Mouse (Mus musculus) forebrain, embryonic 13.5 days (tissue): ENCODE measurements around the gene Hdac10. TPM values are rescaled to one million over a fixed set of nuclear protein-coding genes. Genes with fewer than 3 reads are reported as not detected.
A peak's percentile ranks its signal among the peaks of the same experiment; 100 is the strongest.

Experiments
- ATAC-seq: fragments of 200-750 bp; cut with Nextera tagmentation; 2 replicates; pipeline ENCODE4 v1.8.0; 2017
- H3K27ac ChIP-seq: fragments of 300-500 bp; sonication (generic); 2 replicates; pipeline ENCODE4 v1.5.1; 2015; ENCODE audit warnings: inconsistent platforms, mild to moderate bottlenecking, moderate library complexity
- H3K27me3 ChIP-seq: fragments of 300-500 bp; sonication (generic); 2 replicates; pipeline ENCODE4 v1.6.1; 2015; ENCODE audit warnings: mild to moderate bottlenecking, inconsistent platforms
- H3K36me3 ChIP-seq: fragments of 300-500 bp; sonication (generic); 2 replicates; pipeline ENCODE4 v1.6.1; 2015; ENCODE audit warnings: mild to moderate bottlenecking, inconsistent platforms; ENCODE audit not compliant: poor library complexity, severe bottlenecking
- H3K4me1 ChIP-seq: fragments of 300-500 bp; sonication (generic); 2 replicates; pipeline ENCODE4 v1.6.1; 2015; ENCODE audit warnings: inconsistent platforms
- H3K4me2 ChIP-seq: fragments of 300-500 bp; sonication (generic); 2 replicates; pipeline ENCODE4 v1.6.1; 2015; ENCODE audit warnings: inconsistent platforms, mild to moderate bottlenecking, moderate library complexity
- H3K4me3 ChIP-seq: fragments of 300-500 bp; sonication (generic); 2 replicates; pipeline ENCODE4 v1.5.1; 2015; ENCODE audit warnings: mild to moderate bottlenecking, inconsistent platforms
- H3K9ac ChIP-seq: fragments of 300-500 bp; sonication (generic); 2 replicates; pipeline ENCODE4 v1.6.1; 2015; ENCODE audit warnings: mild to moderate bottlenecking, inconsistent platforms
- H3K9me3 ChIP-seq: fragments of 300-500 bp; sonication (generic); replicated peaks from 2 replicates; pipeline ENCODE4 v1.6.1; 2016; ENCODE audit warnings: inconsistent platforms
- WGBS: fragments of 180-500 bp; shearing (Covaris S2); methylation state at CpG from one replicate; pipeline ENCODE4 v1.1.7; 2015; 5-methylcytosine and 5-hydroxymethylcytosine counted together
- polyA plus RNA-seq: library from polyadenylated mRNA; unstranded; fragments of >200 nt; fragmentation: Nextera tagmentation; extraction: Ambion mirVana; gene quantifications from 2 replicates; pipeline ENCODE4 v1.2.1, GENCODE M21; 2015

Gene Hdac10
- polyA plus RNA-seq, 1 experiment from 2014 or later, result 22.3 TPM

DNA sequence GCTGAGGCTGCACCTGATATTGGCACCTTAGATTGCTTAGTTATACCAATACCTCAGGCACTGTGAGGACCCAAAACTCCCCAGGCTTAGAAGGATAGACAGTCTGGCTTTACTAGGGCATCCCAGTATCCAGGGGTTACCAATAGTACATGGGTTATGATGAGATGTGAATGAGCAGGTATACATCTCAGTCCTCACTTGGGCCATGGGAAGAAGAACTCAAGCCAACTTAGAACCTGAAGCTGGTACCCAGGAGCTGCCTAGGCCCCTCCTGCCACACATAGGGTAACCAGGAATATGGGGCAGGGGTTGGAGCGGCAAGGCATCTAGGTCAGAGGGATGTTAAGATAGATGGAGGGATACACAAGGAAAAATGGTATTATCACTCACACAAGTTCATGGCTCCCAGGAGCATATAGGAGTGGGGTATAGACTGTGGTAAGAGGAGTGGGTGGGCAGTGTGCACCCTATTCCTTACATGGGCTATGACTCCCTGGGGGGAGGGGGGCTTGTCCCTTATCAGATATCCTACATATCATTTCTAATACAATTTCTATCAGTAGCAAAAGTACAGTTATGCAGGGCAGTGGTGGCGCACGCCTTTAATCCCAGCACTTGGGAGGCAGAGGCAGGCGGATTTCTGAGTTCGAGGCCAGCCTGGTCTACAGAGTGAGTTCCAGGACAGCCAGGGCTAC lies 8.1 kb upstream of the Hdac10 start:
- Histone ChIP-seq H3K9me3 (no peaks in the 10 kb centered on the region), H3K4me3 (no peak overlapping the region), H3K36me3 (0 out of 2 replicates have a peak, but pooled peaks cover 4% of the 10 kb centered on the region), H3K27ac (no peak overlapping the region), H3K4me1 (peaks cover 24% of the 10 kb centered on the region), H3K27me3 (peaks cover 12% of the 10 kb centered on the region; the same call in 1 of the 2 replicates), H3K9ac (no peak overlapping the region), H3K4me2 (no peak overlapping the region)
- ATAC-seq, result no peak
- WGBS, result 93% methylated on average over 5 of the region's 5 CpGs

GRCm38 (mm10) chr15:89131316-89131715 lies 2.8 kb upstream of the Hdac10 start:
- no peak overlapping the region for H3K9ac ChIP-seq
- 0 out of 2 replicates have a peak, but pooled peaks cover 11% of the 10 kb centered on the region for H3K36me3 ChIP-seq
- no peak overlapping the region for H3K27ac ChIP-seq
- peaks cover 14% of the 10 kb centered on the region for H3K4me1 ChIP-seq
- ATAC-seq, result no peak
- WGBS, result 88% methylated on average over 3 of the region's 3 CpGs
- H3K4me3 ChIP-seq, result no peak overlapping the region
- no peaks in the 10 kb centered on the region for H3K9me3 ChIP-seq
- H3K27me3 ChIP-seq, result no peaks in the 10 kb centered on the region
- no peak overlapping the region for H3K4me2 ChIP-seq

DNA sequence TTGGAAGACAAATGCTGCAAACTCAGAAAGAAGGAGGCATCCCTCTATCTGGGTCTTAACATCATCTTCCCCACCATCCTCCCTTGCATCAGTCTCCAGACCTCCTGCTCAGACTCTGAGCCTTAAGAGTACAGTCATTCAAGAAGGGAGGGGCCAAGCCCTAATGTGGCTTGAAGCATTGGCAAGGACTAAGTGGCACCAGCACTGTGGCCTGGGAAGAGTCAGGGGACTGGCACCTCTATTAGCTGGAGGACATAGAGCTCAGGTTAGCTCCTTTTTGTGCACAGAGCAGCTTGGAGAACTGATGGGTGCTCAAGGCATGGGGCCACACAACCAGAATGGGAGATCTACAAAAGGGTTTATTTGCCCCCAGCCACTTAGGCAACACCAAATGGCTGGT lies 1.7 kb upstream of the Hdac10 start:
- no peak overlapping the region for H3K4me3 ChIP-seq
- no peak for ATAC-seq
- H3K9ac ChIP-seq, result no peak overlapping the region
- no peaks in the 10 kb centered on the region for H3K9me3 ChIP-seq
- H3K36me3 ChIP-seq, result peaks cover 14% of the 10 kb centered on the region; the same call in 1 of the 2 replicates
- peaks cover 14% of the 10 kb centered on the region for H3K4me1 ChIP-seq
- no peaks in the 10 kb centered on the region for H3K27me3 ChIP-seq
- H3K4me2 ChIP-seq, result no peak overlapping the region
- H3K27ac ChIP-seq, result no peak overlapping the region

- no peak overlapping the region for H3K27ac ChIP-seq
- peaks cover 26% of the 10 kb centered on the region for H3K4me1 ChIP-seq
- ATAC-seq, result no peak
- peak overlapping the region; percentile 78 for H3K4me2 ChIP-seq
- H3K36me3 ChIP-seq, result peaks cover 18% of the 10 kb centered on the region; the same call in 1 of the 2 replicates
- no peaks in the 10 kb centered on the region for H3K27me3 ChIP-seq
- no peaks in the 10 kb centered on the region for H3K9me3 ChIP-seq
- peak overlapping the region; percentile 67 for H3K9ac ChIP-seq
- H3K4me3 ChIP-seq, result peak overlapping the region; percentile 61
- 89% methylated on average over 8 of the region's 8 CpGs for WGBS
Observed at GRCm38 (mm10) chr15:89127364-89127940, 1.0 kb downstream of the Hdac10 start.

DNA sequence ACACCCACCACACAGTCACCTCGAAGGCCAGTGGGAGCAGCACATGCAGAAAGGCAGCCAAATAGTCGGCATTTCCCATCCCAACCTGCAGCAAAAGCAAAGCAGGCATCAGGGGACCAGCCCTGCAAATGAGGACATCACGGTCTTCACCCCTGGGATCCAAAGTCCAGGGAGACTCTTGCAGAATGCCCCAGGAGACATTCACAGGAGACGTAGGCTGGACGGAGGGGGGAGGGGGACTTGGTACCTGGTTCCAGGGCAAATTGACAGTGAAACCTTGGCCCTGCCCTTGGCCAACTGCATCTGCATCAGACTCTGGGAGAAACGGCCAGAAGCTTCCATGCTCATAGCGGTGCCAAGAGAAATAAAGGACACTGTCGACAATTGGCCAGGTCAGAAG lies 1.9 kb downstream of the Hdac10 start:
- Histone ChIP-seq H3K4me2 (no peak overlapping the region), H3K9ac (no peak overlapping the region), H3K9me3 (no peaks in the 10 kb centered on the region), H3K4me3 (no peak overlapping the region), H3K27me3 (no peaks in the 10 kb centered on the region), H3K4me1 (peaks cover 34% of the 10 kb centered on the region), H3K27ac (no peak overlapping the region), H3K36me3 (peaks cover 15% of the 10 kb centered on the region; the same call in 1 of the 2 replicates)
- 92% methylated on average over 8 of the region's 8 CpGs for WGBS
- ATAC-seq, result no peak

- no peak overlapping the region for H3K27ac ChIP-seq
- H3K9ac ChIP-seq, result no peak overlapping the region
- no peak for ATAC-seq
- no peaks in the 10 kb centered on the region for H3K9me3 ChIP-seq
- no peak overlapping the region for H3K4me2 ChIP-seq
- 92% methylated on average over 9 of the region's 9 CpGs for WGBS
- H3K36me3 ChIP-seq, result peaks cover 10% of the 10 kb centered on the region; the same call in 1 of the 2 replicates
- H3K27me3 ChIP-seq, result no peaks in the 10 kb centered on the region
- peaks cover 47% of the 10 kb centered on the region for H3K4me1 ChIP-seq
- no peak overlapping the region for H3K4me3 ChIP-seq
Observed at GRCm38 (mm10) chr15:89125351-89125750, 3.1 kb downstream of the Hdac10 start.

DNA sequence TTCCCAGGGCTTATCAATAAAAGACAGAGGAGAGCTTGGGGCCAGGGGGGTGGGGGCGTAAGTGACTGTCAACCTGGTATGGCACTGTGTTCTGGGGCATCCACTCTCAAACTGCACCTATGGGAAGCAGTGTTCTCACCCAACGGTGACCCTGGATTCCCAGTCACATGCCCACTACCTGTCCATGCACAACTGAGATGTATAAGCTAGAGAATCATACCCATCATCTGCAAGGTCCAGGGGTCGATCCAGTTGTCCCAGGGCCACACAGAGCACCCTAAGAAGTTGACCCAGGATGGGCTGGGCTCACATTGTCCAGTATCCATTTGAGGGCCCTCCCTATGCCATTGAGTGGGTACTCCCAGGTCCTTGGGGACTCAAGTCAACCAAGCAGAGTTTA lies 4.2 kb downstream of the Hdac10 start:
- Histone ChIP-seq H3K36me3 (peaks cover 17% of the 10 kb centered on the region), H3K4me1 (peaks cover 57% of the 10 kb centered on the region), H3K4me3 (no peak overlapping the region), H3K9ac (no peak overlapping the region), H3K4me2 (0 out of 2 replicates have a peak overlapping the region, but pooled peaks have one; percentile 98), H3K27ac (no peak overlapping the region), H3K9me3 (no peaks in the 10 kb centered on the region), H3K27me3 (no peaks in the 10 kb centered on the region)
- ATAC-seq, result no peak
- WGBS, result 98% methylated on average over 3 of the region's 3 CpGs

GRCm38 (mm10) chr15:89123595-89123994 lies 4.9 kb downstream of the Hdac10 start:
- H3K27ac ChIP-seq, result peak overlapping the region; percentile 84
- H3K36me3 ChIP-seq, result peaks cover 22% of the 10 kb centered on the region
- peak overlapping the region; percentile 98 for H3K4me2 ChIP-seq
- ATAC-seq, result peak; percentile 12; the same call in 1 of the 2 replicates
- no peaks in the 10 kb centered on the region for H3K27me3 ChIP-seq
- no peaks in the 10 kb centered on the region for H3K9me3 ChIP-seq
- 32% methylated on average over 11 of the region's 11 CpGs for WGBS
- peak overlapping the region; percentile 92 for H3K4me3 ChIP-seq
- H3K9ac ChIP-seq, result peak overlapping the region; percentile 89
- H3K4me1 ChIP-seq, result peaks cover 54% of the 10 kb centered on the region

- Histone ChIP-seq H3K4me2 (peak within 1 kb of the TSS; percentile 98), H3K27ac (peak within 1 kb of the TSS; percentile 84), H3K36me3 (peaks cover 22% of the 10 kb centered on the region), H3K4me1 (peaks cover 50% of the 10 kb centered on the region), H3K27me3 (no peaks in the 10 kb centered on the region), H3K9ac (peak within 1 kb of the TSS; percentile 89), H3K9me3 (no peaks in the 10 kb centered on the region), H3K4me3 (peak within 1 kb of the TSS; percentile 92)
- under 1% methylated on average over 47 of the region's 47 CpGs for WGBS
- peak; percentile 89 for ATAC-seq
Observed at GRCm38 (mm10) chr15:89122649-89123366, 5.7 kb downstream of the Hdac10 start, which contains the start of gene Tubgcp6. TSS of gene Tubgcp6 (minus strand) at chr15:89123112.

GRCm38 (mm10) chr15:89118007-89118406 lies 10.5 kb downstream of the Hdac10 start:
- H3K4me3 ChIP-seq, result no peak overlapping the region
- no peak overlapping the region for H3K27ac ChIP-seq
- H3K36me3 ChIP-seq, result peaks cover 49% of the 10 kb centered on the region
- no peak overlapping the region for H3K4me2 ChIP-seq
- ATAC-seq, result no peak
- peaks cover 34% of the 10 kb centered on the region for H3K4me1 ChIP-seq
- 0 out of 2 replicates have a peak overlapping the region, but pooled peaks have one; percentile 9 for H3K9ac ChIP-seq
- no peaks in the 10 kb centered on the region for H3K9me3 ChIP-seq
- H3K27me3 ChIP-seq, result no peaks in the 10 kb centered on the region

DNA sequence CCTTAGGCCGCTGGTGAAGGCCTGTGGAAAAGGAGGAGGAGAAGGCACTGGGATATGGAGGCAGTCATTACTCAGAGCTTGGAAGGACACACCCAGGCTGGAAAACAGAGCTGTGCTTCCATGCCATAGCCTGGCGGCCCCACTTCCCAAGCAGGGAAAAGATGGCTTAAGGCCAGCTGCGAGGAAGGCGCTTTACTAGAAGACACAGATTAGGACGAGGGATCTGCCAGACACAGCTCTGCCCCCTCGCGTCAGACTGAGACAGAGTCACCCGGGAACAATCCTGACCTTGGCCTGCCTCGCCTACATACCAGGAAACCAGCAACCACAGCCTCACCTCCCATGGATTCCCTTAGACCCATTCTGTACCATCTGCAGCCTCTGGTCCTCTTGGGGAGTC lies 18.4 kb downstream of the Hdac10 start:
- Histone ChIP-seq H3K9me3 (no peaks in the 10 kb centered on the region), H3K27me3 (no peaks in the 10 kb centered on the region), H3K4me1 (no peaks in the 10 kb centered on the region), H3K4me3 (no peak overlapping the region), H3K4me2 (no peak overlapping the region), H3K36me3 (peaks cover 93% of the 10 kb centered on the region), H3K9ac (no peak overlapping the region), H3K27ac (no peak overlapping the region)
- 85% methylated on average over 9 of the region's 9 CpGs for WGBS
- no peak for ATAC-seq

DNA sequence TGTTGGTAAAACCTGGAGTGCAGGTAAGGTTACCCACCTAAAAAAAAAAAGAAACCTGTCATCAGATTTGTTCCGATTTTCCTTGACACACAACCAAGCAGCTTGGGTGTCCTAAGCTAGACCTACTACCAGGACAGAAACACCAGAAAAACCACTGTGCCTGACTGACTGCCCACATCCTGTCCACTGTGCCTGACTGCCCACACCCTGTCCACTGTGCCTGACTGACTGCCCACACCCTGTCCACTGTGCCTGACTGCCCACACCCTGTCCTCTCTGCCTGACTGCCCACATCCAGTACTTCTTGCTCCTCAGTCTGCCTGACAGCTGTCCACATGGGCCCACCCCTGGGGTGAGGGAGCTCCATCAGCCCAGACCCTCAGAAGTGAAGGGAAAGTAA lies 21.5 kb downstream of the Hdac10 start:
- Histone ChIP-seq H3K9me3 (no peaks in the 10 kb centered on the region), H3K4me3 (no peak overlapping the region), H3K4me1 (no peaks in the 10 kb centered on the region), H3K9ac (no peak overlapping the region), H3K27me3 (no peaks in the 10 kb centered on the region), H3K4me2 (no peak overlapping the region), H3K36me3 (peaks cover 100% of the 10 kb centered on the region), H3K27ac (no peak overlapping the region)
- no peak for ATAC-seq
- 94% methylated on average over 1 of the region's 1 CpGs for WGBS
